Mouse (Mus musculus): ENCODE measurements at regions not wholly inside any gene's neighbourhood (a gene's known extent, or its start where the extent isn't known, plus 50 kb on each side); places are given as distances from the start of the nearest gene placed in this dataset.
"Not testable (repeated sequence)": the region's sequence is repeated elsewhere in the genome, so short reads cannot be mapped to it uniquely, and the experiment has no call there.

DNA sequence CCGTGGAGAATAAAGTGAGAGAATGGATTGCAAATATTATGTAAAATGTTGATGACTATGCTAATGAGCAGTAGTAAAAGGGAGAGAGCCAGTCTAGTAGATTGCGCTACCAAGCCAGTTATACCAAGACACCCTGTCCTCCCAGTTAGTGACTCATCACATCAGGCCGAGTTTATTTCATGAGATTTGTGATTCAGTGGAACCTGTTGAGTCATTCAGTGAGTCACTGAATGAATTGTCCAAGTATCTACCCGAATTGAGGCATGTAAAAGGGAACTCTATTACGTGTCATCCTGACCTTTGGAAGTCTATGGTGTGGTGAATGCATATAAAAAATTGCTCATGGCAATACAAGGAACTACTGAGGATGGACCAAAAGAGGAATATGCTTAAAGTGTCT lies 504.3 kb upstream of the Fam160b2 start:
- DNase-seq: no peak

GRCm38 (mm10) chr14:71095661-71096422 lies 496.2 kb upstream of the Fam160b2 start:
- DNase-seq: no peak

GRCm38 (mm10) chr14:71092626-71093326 lies 493.1 kb upstream of the Fam160b2 start:
- DNase-seq: peak; percentile 50

DNA sequence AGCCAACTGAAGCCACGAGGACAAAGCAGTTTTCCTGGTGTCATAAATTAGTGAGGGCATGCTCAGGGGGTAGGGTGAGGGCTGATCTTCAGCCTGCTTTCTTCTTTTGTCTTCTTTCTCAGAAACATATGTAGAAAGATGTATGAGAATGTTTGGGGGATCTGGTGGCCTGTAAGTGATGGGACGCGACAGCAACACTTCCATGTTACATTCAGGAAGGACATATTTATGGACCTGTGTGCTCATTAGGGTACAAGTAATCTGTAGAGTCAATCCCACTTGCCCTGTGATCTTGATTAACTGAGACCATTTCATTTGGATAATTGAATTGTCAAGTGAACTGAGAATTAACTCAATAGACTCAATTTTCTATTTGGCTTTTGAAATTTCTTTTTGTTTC lies 486.1 kb upstream of the Fam160b2 start:
- DNase-seq: no peak

- no peak for DNase-seq
These were observed 482.7 kb upstream of the Fam160b2 start for GRCm38 (mm10) chr14:71082327-71082726.

- no peak for DNase-seq
These were observed 476.0 kb upstream of the Fam160b2 start for GRCm38 (mm10) chr14:71075671-71076070.

- DNase-seq: no peak
These were observed 474.4 kb upstream of the Fam160b2 start for GRCm38 (mm10) chr14:71074019-71074418.

- no peak for DNase-seq
These were observed 466.0 kb upstream of the Fam160b2 start for GRCm38 (mm10) chr14:71065669-71066068.

GRCm38 (mm10) chr14:71056601-71057000 lies 457.0 kb upstream of the Fam160b2 start:
- DNase-seq: no peak

DNA sequence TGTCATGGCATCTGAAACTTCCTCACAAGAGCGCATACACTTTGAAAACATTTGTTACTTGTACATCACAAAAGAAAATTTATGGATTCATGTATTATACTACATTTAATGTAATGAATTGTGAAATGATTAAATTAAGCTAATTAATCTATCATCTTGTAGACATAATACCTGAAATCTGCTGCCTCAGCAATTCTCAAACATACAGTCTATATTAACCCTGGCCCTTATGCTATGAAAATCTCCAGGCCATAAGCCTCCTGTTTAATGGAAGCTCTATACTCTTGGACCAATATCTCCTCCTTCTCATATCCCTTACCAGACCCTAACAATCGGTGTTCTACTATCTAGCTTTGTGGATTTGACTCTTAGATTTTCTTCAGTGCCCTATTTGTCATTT lies 455.8 kb upstream of the Fam160b2 start:
- no peak for DNase-seq

DNA sequence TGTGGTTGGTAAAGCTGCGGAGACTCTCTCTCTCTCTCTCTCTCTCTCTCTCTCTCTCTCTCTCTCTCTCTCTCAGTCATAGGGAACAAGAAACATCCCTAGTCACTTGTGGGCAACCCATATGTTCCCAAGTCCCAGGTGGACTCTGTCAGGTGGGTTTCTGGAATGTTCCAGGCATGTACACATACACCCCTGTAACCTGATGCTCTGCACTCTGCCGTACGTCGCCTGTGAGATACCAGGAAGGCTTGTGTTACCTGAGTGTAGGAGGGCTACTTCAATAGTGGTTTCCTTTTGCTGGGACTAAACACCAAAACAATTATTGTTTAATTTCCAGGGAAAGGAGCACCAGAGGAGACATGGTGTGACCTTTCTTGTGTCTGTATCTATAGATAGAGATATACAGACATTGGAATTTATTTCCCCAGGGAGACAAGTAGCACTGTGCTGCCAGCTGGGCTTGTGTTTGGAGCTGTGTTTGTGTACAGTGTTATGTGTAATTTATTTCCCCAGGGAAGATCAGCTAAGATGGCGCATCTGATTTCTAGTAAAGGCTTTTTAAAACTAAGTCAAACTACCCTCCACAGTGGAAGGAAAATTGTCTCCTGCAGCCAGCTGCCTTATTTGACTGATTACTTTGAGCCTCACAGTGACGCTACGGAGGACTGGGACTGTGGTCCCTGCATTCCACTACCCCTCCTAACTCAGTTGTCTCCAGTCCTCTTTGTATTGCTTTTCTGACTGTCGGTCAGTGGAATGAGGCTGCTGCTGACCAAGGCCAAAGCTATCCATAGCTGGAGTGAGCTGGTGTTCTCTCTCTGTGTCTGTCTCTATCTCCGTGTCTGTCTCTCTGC lies 454.4 kb upstream of the Fam160b2 start:
- no peak for DNase-seq

GRCm38 (mm10) chr14:71047096-71047495 lies 447.5 kb upstream of the Fam160b2 start:
- no peak for DNase-seq

DNA sequence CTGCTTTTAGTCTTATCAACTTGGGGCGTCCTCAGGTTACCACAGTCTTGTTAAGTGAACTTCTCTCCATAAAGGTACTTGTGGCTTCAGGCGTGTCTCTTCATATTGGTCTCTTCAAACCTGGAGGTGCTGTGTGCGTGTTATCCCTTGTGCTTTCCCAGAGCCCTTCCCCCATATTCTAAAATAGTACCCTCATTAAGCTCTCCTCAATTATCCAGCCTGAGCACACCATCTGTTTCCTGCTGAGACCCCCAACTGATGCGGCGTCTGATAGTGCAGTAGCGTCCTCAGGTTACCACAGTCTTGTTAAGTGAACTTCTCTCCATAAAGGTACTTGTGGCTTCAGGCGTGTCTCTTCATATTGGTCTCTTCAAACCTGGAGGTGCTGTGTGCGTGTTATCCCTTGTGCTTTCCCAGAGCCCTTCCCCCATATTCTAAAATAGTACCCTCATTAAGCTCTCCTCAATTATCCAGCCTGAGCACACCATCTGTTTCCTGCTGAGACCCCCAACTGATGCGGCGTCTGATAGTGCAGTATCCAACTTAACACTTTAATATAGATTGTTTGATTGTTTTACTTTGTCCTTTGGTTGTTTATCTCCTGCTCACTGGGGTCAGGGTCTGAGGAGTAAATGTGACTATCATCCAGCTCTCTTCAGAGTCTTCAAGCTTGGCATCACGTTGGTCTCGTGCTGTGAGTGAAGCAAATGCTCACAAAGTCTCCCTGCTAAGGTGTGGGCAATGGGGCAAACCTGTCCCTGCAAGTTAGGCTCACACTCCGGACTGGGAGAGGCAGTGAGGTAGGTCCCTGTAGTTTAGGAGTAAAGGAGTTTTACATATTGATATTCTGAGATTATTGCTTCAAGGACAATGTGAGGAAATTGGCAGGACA lies 444.5 kb upstream of the Fam160b2 start:
- not testable (repeated sequence) for DNase-seq

DNA sequence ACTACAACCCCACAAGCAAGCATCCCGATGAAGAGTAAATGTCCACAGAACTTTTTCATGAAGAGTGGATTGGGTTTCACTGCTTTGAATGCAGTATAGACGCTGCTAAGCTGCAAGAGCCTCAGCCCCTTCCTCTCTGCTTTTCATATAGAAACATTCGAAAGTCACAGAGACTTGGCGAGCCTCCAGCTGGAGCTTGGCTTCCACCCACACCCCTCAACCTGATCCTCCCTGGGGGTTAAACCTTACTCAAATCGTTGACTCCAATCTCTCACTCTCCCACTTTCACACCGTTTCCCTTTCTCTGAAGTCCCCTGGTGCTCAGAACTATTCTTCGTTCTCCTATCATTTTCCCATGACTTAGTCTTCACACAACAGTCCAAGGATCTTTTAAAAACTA lies 437.0 kb upstream of the Fam160b2 start:
- no peak for DNase-seq

- no peak for DNase-seq
These were observed 434.0 kb upstream of the Fam160b2 start for GRCm38 (mm10) chr14:71033586-71033985.

- DNase-seq: peak; percentile 46
These were observed 430.7 kb upstream of the Fam160b2 start for GRCm38 (mm10) chr14:71030164-71030880.

Data from lung, postnatal 14 days (tissue).